Mouse (Mus musculus) effector memory CD4-positive, alpha-beta T cell, adult 5 months (primary cell): ENCODE results near the gene Cd47. TPM values are rescaled to one million over a fixed set of nuclear protein-coding genes. Genes with fewer than 3 reads are reported as not detected.

Source experiments
- polyA plus RNA-seq: library from polyadenylated mRNA; unstranded; fragments of 100-300 nt; shearing (Covaris generic); gene quantifications from one replicate; pipeline ENCODE4 v1.2.1, GENCODE M21; 2017

Cd47 gene
- 420 TPM for polyA plus RNA-seq

DNA sequence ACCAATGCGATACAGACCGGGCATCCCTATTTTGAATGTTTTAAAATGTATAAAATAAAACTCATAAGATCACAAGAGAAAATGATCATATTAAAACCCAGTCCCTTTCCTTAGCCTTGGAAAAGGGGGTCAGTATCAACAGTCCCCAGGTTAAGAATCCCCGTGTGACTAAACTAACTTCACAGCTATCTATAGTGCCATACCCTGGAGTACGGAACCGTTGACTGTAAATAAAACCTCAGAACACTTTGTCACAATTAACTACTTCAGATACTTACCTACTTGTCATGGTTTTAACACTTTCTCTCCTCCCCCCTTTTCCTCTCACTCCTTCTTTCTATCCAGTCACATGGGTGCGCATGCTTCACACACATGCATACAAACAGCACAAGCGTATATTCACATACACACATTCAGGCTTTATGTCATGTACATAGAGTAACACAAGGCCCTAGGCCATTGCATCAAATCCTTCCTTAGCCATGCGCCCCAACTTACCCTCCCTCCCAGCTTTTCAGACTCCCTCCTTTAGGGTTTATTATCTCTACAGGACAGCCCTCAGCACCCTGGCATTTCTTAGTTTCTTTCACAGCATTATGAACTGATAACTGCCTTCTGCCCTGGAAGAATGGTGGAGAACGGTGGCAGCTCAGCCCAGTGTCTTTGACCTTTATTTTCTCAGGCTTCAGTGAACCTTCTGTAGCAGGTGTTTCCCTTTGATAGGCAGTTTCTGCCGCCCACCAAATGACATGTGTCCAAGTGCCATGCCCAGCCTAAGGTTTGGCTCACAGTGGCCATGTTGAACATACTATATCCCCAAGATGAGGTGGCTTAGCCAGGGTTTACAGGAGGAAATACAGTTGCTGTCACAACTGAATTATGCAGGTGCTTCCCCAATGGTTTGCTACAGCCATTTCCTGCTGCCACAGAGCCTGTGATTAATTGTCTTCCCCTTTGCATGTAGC lies at the start of gene Cd47:
TSS of gene Cd47 (plus strand) at position 937 of the 965 bp plus-strand sequence.

Other genes with a start within 250 kb of the Cd47 start
- 12.4 TPM for gene Ift57, start 101.3 kb upstream of the Cd47 start, polyA plus RNA-seq